Mouse (Mus musculus) bone marrow, adult 2 months (tissue): Measurements from ENCODE around the gene Zfp609. TPM values are rescaled to one million over a fixed set of nuclear protein-coding genes. Genes with fewer than 3 reads are reported as not detected.
A peak's percentile ranks its signal among the peaks of the same experiment; 100 is the strongest.
"Not testable (repeated sequence)": the region's sequence is repeated elsewhere in the genome, so short reads cannot be mapped to it uniquely, and the experiment has no call there.

Source experiments
- H3K27ac ChIP-seq: fragments of 200-500 bp; 2 replicates; pipeline ENCODE4 v1.5.1; 2012; ENCODE audit warnings: low read depth, mild to moderate bottlenecking, control low read depth, inconsistent platforms, low read length; ENCODE audit not compliant: control insufficient read depth, poor library complexity, insufficient read depth
- H3K4me1 ChIP-seq: fragments of 200-500 bp; 2 replicates; pipeline ENCODE4 v1.6.1; 2011; ENCODE audit warnings: low read length; ENCODE audit not compliant: control insufficient read depth, insufficient read depth
- H3K4me3 ChIP-seq: fragments of 200-500 bp; replicated peaks from 2 replicates; pipeline ENCODE3; 2011; ENCODE audit warnings: mild to moderate bottlenecking, low read depth, low read length, control low read depth; ENCODE audit not compliant: control insufficient read depth
- CTCF ChIP-seq: fragments of 200-500 bp; IDR thresholded peaks from 2 replicates; pipeline ENCODE4 v1.5.1; 2011; ENCODE audit warnings: low read length, control low read depth; ENCODE audit not compliant: control insufficient read depth, insufficient read depth
- POLR2A ChIP-seq: fragments of 200-500 bp; IDR thresholded peaks from 2 replicates; pipeline ENCODE4 v1.6.1; 2011; ENCODE audit warnings: low read depth, mild to moderate bottlenecking, control low read depth, low read length, borderline replicate concordance; ENCODE audit not compliant: control insufficient read depth
- WGBS: fragments of 180-500 bp; shearing (Covaris S2); methylation state at CpG from one replicate; pipeline ENCODE4 v1.1.7; 2018; 5-methylcytosine and 5-hydroxymethylcytosine counted together
- polyA plus RNA-seq: library from polyadenylated mRNA; stranded (reverse); fragments of >200 nt; gene quantifications from 2 replicates; pipeline ENCODE4 v1.2.4, GENCODE M21; 2011; ENCODE audit warnings: low replicate concordance; ENCODE audit not compliant: missing spikeins, insufficient read depth, insufficient read length

Zfp609 gene
- polyA plus RNA-seq, 1 experiment = 13.9 TPM

DNA sequence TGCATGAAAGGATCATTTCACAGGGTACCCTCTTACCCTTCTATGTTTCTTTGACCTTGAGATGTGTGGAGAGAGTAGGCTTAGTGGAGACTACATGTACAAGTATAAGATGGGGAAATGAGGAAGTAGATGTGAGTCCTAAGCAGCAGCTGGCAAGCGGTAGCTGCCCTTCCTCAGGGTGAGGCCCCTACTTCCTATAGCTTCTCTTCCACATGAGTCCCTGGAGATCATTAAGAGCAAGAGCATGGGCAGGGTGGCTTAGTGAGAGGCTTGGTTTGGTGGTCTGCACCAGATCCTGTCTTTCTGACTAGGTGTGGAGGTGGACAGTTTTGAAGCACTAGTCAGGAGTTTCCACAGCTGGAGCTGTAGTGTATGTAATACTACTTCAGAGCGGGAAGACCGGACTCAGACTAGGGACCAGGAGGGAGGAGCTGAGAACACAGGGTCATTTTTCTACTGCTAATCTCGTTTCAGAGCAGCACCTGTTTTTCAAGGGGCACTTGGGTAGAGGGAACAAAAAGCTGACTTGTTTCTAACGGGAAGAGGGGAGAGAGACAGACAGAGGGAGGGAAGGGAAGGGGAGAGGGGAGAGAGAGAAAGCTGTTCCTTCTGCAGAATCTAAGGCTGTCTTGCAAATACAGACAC is 134.3 kb downstream of the Zfp609 start:
- WGBS = 28% methylated on average over 5 of the region's 5 CpGs
- no peak overlapping the region for H3K4me3 ChIP-seq
- TF ChIP-seq CTCF (no peak), POLR2A (no peak)
- 0 out of 2 replicates have a peak overlapping the region, but pooled peaks have one; percentile 31 for H3K27ac ChIP-seq
- peaks cover 3% of the 10 kb centered on the region for H3K4me1 ChIP-seq

DNA sequence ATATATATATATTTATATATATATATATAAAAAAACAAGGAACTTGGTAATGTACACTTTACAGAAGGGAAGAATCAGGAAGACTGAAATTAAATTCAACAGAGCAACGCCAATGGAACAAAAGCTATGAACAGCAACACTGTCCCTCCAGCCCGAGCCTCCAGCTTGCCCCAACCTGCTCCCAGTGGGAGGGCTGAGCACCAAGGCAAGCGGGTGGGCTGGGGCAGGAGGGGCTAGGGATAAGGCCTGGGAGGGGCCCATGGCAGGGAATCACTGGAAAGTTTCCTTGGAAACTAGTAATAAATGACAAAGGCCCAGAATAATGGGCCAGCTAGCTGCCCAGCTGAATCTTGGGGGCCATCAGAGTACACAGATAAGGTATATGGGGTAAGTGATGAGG is 134.9 kb downstream of the Zfp609 start:
- no peak overlapping the region for H3K4me3 ChIP-seq
- H3K4me1 ChIP-seq = peaks cover 3% of the 10 kb centered on the region
- TF ChIP-seq POLR2A (no peak), CTCF (no peak)
- WGBS = 61% methylated on average over 3 of the region's 3 CpGs
- no peak overlapping the region for H3K27ac ChIP-seq

DNA sequence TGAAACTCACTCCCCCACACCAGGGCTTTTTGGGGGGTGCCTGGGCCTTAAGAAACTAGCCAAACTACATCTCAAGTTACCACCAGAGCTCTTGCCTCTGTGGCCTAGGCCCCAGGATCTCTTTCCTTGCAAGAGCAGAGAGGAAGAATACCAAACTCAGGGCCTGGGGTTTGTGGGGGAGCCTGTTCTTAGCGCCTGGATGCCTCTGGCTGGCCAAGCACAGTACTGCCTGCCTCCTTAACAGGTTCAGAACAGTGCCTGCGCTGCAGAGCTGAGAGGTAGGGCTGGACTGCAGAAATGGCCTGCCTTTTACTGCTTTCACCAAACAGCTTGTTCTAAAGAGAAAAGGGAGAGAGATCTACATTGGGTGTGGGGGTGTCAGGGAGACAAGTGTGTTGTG is 137.5 kb downstream of the Zfp609 start:
- not testable (repeated sequence) for H3K4me3 ChIP-seq, H3K4me1 ChIP-seq, H3K27ac ChIP-seq
- WGBS = 86% methylated on average over 2 of the region's 2 CpGs

DNA sequence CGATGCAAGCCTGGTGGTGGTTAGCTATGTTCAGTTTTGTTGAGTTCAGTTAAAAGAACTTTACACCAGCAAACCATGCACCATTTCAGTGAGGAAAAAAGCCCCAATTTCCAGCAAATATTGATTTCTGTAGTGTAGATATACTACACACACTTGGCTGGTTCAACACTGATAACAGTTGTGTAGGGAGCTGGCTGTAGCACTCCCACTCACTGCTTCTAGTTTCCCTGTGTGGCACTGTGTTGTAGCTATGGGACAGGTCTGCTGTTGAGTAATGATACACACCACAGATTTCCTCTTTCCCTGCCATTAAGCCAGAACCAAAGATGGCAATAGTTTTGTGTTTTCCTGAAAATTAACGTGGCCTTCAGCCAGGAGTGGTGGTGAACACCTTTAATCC is 142.7 kb downstream of the Zfp609 start:
- TF ChIP-seq POLR2A = no peak
- TF ChIP-seq CTCF = no peak
- Histone ChIP-seq H3K27ac (no peak overlapping the region), H3K4me1 (no peaks in the 10 kb centered on the region; the same call in 1 of the 2 replicates), H3K4me3 (no peak overlapping the region)
- 47% methylated on average over 2 of the region's 2 CpGs for WGBS

DNA sequence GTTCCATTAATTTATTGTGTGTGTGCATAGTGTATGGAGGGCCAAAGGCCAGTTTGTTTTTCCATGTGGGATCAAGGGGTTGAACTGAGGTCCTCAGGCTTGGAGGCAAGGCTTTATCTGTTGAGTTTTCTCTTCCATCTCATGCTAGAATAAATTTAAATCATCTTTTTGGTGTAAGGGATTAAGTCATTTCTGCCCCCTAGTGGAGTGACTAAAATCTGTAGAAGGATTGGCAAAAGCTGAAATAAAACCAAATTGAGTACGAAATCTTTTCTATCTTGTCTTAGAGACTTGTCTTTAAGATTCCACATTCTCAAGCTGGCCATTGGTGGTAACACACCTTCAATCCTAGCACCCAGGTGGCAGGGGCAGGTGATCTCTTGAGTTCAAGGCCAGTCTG is 144.4 kb downstream of the Zfp609 start:
- Histone ChIP-seq H3K4me1 (no peaks in the 10 kb centered on the region; the same call in 1 of the 2 replicates), H3K27ac (no peak overlapping the region), H3K4me3 (no peak overlapping the region)
- WGBS = 49% methylated on average over 1 of the region's 1 CpGs
- TF ChIP-seq CTCF (no peak), POLR2A (no peak)

DNA sequence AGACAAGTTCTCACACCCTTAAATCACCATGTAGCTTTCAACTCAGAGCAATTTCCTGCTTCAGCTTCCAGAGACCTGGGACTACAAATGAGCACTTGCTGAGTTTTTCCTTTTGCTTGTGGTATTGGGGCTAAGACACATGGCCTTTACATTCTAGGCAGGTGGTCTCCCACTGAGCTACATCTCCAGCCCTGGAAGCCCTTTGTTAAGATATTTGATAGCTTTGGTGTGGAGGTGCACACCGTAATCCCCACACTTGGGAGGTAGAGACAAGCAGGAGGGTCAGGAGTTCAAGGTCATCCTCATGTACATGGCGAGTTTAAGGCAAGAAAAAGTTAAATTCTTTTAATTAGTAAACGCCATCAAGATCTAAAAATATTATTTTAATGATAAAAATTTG is 145.2 kb downstream of the Zfp609 start:
- Histone ChIP-seq H3K4me3 (no peak overlapping the region), H3K4me1 (no peaks in the 10 kb centered on the region; the same call in 1 of the 2 replicates), H3K27ac (no peak overlapping the region)
- TF ChIP-seq POLR2A (no peak), CTCF (no peak)
- 82% methylated on average over 3 of the region's 3 CpGs for WGBS

DNA sequence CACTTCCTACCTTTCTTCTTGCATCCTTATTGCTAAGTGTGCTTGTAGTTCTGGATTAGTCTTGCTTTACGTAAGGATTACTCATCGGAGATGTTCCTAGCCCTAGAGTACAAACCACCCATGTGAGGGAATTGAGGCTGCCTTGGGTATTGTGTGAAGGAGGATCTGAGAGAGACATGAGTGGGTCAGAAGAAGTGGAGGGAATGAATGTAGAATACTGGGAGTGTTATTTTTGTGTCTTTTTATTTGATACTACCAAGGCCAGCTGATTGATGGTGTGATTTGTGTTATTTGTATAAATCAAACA is 145.8 kb downstream of the Zfp609 start:
- Histone ChIP-seq H3K4me1 (no peaks in the 10 kb centered on the region; the same call in 1 of the 2 replicates), H3K4me3 (no peak overlapping the region), H3K27ac (no peak overlapping the region)
- TF ChIP-seq CTCF (no peak), POLR2A (no peak)
- 49% methylated on average over 2 of the region's 2 CpGs for WGBS

DNA sequence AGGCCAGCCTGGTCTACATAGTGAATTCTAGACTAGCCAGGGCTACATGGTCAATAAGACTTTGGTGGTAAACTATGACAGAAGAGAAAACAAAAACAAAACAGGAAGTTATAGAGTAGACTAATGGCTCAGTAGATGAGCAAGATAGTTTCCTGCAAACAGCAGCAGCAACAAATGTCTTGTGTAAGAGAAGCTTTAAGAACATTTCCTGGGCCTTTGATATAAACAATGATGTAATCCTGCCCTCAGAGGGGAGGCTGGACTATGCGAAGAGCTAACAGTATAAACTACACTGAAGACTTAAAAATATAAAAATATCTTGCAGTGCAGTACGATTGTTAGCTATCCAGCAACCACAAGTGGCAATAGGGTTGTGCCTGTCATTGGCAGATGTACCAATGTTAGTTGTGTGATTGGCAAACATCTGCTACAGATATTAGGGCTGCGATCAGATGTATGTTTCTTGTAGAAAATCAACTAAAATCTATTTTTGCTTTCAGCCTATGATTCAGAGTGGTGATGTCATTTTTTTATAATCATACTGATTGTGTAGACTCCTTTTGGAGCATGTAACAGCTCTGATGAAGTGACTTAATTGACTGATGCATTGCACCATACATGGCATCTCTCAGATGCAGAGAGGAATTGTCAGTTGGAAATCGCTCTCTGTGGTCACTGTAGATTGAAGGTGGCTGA is 146.3 kb downstream of the Zfp609 start:
- no peaks in the 10 kb centered on the region; the same call in 1 of the 2 replicates for H3K4me1 ChIP-seq
- peak overlapping the region; percentile 48 for H3K27ac ChIP-seq
- TF ChIP-seq CTCF = no peak
- TF ChIP-seq POLR2A = no peak
- 45% methylated on average over 4 of the region's 4 CpGs for WGBS
- no peak overlapping the region for H3K4me3 ChIP-seq

DNA sequence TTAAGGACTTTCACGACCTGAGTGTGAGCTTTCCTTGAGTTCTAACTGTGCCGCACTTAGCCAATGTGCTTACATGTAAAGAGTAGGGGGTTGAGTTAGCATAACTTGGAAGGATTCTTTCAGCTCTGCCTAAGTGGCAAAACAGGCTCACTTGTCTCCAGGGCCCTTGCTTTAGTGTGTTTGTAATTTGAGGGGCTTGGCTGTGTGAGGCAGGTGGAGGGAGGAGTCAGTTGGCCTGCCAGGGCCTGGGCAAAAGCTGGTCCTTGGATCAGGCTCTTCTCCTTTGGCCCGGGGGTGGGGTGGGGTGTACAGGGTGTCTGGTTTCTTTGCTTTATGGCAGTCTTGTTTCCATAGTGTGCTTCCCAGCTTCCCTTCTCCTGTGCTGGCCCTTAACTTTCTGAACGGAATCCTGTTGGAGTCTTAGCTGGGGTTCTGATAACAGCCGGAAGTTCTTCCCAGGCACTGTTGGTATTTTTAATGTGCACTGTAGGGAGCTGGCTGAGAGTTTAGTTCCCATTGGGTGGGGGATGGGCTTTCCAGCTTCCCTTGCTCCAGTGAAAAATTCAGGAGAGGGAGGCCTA is 148.1 kb downstream of the Zfp609 start:
- WGBS = 80% methylated on average over 5 of the region's 5 CpGs
- Histone ChIP-seq H3K4me1 (no peaks in the 10 kb centered on the region; the same call in 1 of the 2 replicates), H3K4me3 (no peak overlapping the region), H3K27ac (no peak overlapping the region)
- TF ChIP-seq POLR2A (no peak), CTCF (no peak)
